Mouse (Mus musculus) testis, adult 2 months (tissue): ENCODE measurements at regions not wholly inside any gene's neighbourhood (a gene's known extent, or its start where the extent isn't known, plus 50 kb on each side); places are given as distances from the start of the nearest gene placed in this dataset.

ENCODE experiments used
- CTCF ChIP-seq: fragments of 200-500 bp; IDR thresholded peaks from 2 replicates; pipeline ENCODE4 v1.5.1; 2012; ENCODE audit warnings: low read depth, mild to moderate bottlenecking, inconsistent platforms, low read length, moderate library complexity; ENCODE audit not compliant: control insufficient read depth, insufficient read depth, insufficient replicate concordance
- POLR2A ChIP-seq: fragments of 200-500 bp; IDR thresholded peaks from 2 replicates; pipeline ENCODE4 v1.6.1; 2012; ENCODE audit warnings: low read depth, mild to moderate bottlenecking, inconsistent platforms, low read length, moderate library complexity; ENCODE audit not compliant: control insufficient read depth

GRCm38 (mm10) chr4:54081411-54081810 is 255.6 kb downstream of the Tmem38b start:
- TF ChIP-seq CTCF = no peak
- TF ChIP-seq POLR2A = no peak
